Comparison of ENCODE assay signal across 8 mouse cellular contexts in the genomic region with DNA sequence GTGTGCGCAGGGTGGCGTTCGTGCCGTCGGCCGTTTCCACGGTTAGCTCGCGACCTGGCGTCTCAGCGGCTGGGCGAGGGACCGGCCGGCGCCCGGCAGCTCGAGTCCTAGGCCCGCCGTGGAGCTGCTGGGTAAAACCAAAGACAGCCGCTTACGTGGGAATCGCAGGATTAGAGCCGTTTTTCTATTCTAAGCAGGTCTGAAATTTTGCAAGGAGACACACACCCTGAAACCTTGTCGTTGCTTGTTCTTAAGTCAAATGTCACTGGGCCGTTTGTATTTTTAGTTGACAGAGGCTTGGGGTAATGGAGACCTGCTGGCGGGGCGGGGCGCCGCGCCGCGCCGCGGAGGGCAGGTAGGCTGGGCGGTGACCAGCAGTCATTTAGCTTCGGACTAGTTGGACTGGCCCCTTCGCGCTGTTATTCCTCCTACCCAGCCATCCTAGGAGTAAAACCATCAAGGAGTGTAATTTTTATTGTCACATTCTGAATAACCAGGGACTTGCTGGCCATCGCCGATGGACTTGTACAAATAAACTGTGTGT. TPM values are rescaled to one million over a fixed set of nuclear protein-coding genes. Genes with fewer than 3 reads are reported as not detected.
DNase-seq lines count a peak whose midpoint lies in the region; ATAC-seq and TF ChIP-seq lines count a peak whose summit lies in the region.

No protein-coding gene starts in this region.

- no peaks in the 10 kb centered on the region for H3K27me3 ChIP-seq in forebrain, embryonic 14.5 days (replicated peaks; ENCODE audit: control insufficient read depth, insufficient read depth, low read length)
- H3K27me3 ChIP-seq in limb, embryonic 12.5 days, result no peaks in the 10 kb centered on the region
- no peaks in the 10 kb centered on the region for H3K27me3 ChIP-seq in myocyte (ENCODE audit: control insufficient read depth, insufficient read depth, insufficient read length)

- H3K27ac ChIP-seq in forebrain, embryonic 14.5 days (ENCODE audit: low read depth, low read length), result peak overlapping the region; percentile 1; the same call in 1 of the 2 replicates
- 0 out of 2 replicates have a peak overlapping the region, but pooled peaks have one; percentile 46 for H3K27ac ChIP-seq in limb, embryonic 12.5 days

- peaks cover 13% of the 10 kb centered on the region for H3K4me1 ChIP-seq in forebrain, embryonic 14.5 days (ENCODE audit: control insufficient read depth, insufficient read depth, low read length)
- H3K4me1 ChIP-seq in limb, embryonic 12.5 days (replicated peaks), result peaks cover 26% of the 10 kb centered on the region

- no peak for TF ChIP-seq POLR2A in myocyte (IDR thresholded peaks at IDR 0.05; ENCODE audit: insufficient read length, low read depth)

- 2% methylated on average over 40 of the region's 40 CpGs for WGBS in forebrain, embryonic 14.5 days
- WGBS in limb, embryonic 12.5 days, result 2% methylated on average over 39 of the region's 40 CpGs

- H3ac ChIP-seq in myocyte (ENCODE audit: control insufficient read depth, insufficient read length), result peak overlapping the region; percentile 70

- H3K36me3 ChIP-seq in forebrain, embryonic 14.5 days (ENCODE audit: control insufficient read depth, insufficient read depth, low read length), result peaks cover 46% of the 10 kb centered on the region
- H3K36me3 ChIP-seq in limb, embryonic 12.5 days, result peaks cover 52% of the 10 kb centered on the region
- peaks cover 12% of the 10 kb centered on the region for H3K36me3 ChIP-seq in myocyte (ENCODE audit: control insufficient read depth, insufficient read depth)

- DNase-seq in cerebellum, adult 8-10 months, result peak; percentile 24
- no peak for DNase-seq in cerebellum, adult 9-10 months
- DNase-seq in ES-CJ7 (ENCODE audit: low read depth, low spot score), result peak; percentile 21
- DNase-seq in forebrain, embryonic 14.5 days (ENCODE audit: low spot score), result no peak
- DNase-seq in left cerebral cortex, postnatal 36 days (ENCODE audit: low spot score in 2 of 2), result no peak
- no peak for DNase-seq in cerebellum, postnatal 14 days

- intact Hi-C loops in left cerebral cortex, postnatal 36 days (cut with DNase I), result no loop called here

- ATAC-seq in forebrain, embryonic 14.5 days, result peak; percentile 9; the same call in 1 of the 2 replicates
- ATAC-seq in limb, embryonic 12.5 days (ENCODE audit: insufficient number of reproducible peaks, insufficient read depth, low FRiP score, low TSS enrichment, low read depth), result no peak

- H3K4me2 ChIP-seq in forebrain, embryonic 14.5 days (ENCODE audit: low read length), result peak overlapping the region; percentile 89
- H3K4me2 ChIP-seq in limb, embryonic 12.5 days, result peak overlapping the region; percentile 74
- H3K4me2 ChIP-seq in myocyte (ENCODE audit: low read depth), result peak overlapping the region; percentile 94

- H3K79me2 ChIP-seq in myocyte (ENCODE audit: control insufficient read depth, insufficient read depth), result peaks cover 45% of the 10 kb centered on the region

- H3K4me3 ChIP-seq in forebrain, embryonic 14.5 days (ENCODE audit: low read depth, low read length), result peak overlapping the region; percentile 78
- H3K4me3 ChIP-seq in limb, embryonic 12.5 days (replicated peaks), result peak overlapping the region; percentile 83
- H3K4me3 ChIP-seq in myocyte, result peak overlapping the region; percentile 84

- no peaks in the 10 kb centered on the region for H3K9me3 ChIP-seq in forebrain, embryonic 14.5 days (replicated peaks; ENCODE audit: control insufficient read depth, low read length)
- no peaks in the 10 kb centered on the region for H3K9me3 ChIP-seq in limb, embryonic 12.5 days

- H3K9ac ChIP-seq in forebrain, embryonic 14.5 days (ENCODE audit: low read length), result peak overlapping the region; percentile 85
- H3K9ac ChIP-seq in limb, embryonic 12.5 days (replicated peaks), result peak overlapping the region; percentile 74

TF ChIP-seq in myocyte, 11 proteins besides CTCF, POLR2A, EP300 and RAD21:
- no peak for TF ChIP-seq MAX (IDR thresholded peaks at IDR 0.05; ENCODE audit: low read depth)
- TF ChIP-seq E2F4 (IDR thresholded peaks at IDR 0.05; ENCODE audit: insufficient read depth), result no peak

RNA-seq across cellular contexts. Expression of gene Unc50, which starts 0.4 kb away (rescaled TPM):
- 139 and 146 TPM in 2 replicates for polyA plus RNA-seq in forebrain, embryonic 14.5 days (2014; fragmentation: Nextera tagmentation; extraction: Ambion mirVana)
- polyA plus RNA-seq in limb, embryonic 12.5 days (2016; fragmentation: Nextera tagmentation; extraction: Ambion mirVana), result 110 and 123 TPM in 2 replicates
- polyA plus RNA-seq in myocyte (2012; fragmentation: generic; extraction: Trizol), result 33.1 TPM
- total RNA-seq in left cerebral cortex, postnatal 36 days (2021), result 10 to 100 TPM; 51.4 to 61.1 TPM

RNA-seq across cellular contexts. Expression of gene Coa5, which starts 0.5 kb away (rescaled TPM):
- 53.1 and 57.9 TPM in 2 replicates for polyA plus RNA-seq in forebrain, embryonic 14.5 days (2014; fragmentation: Nextera tagmentation; extraction: Ambion mirVana)
- 46.6 and 52.2 TPM in 2 replicates for polyA plus RNA-seq in limb, embryonic 12.5 days (2016; fragmentation: Nextera tagmentation; extraction: Ambion mirVana)
- polyA plus RNA-seq in myocyte (2012; fragmentation: generic; extraction: Trizol), result 41.3 TPM
- total RNA-seq in left cerebral cortex, postnatal 36 days (2021), result 10 to 100 TPM; 61.5 to 63.4 TPM

Comparison
In these comparisons a context has a peak if more than half of its experiments do, and no peak if none do; other contexts are left out.
1. DNase-seq: peak in cerebellum, adult 8-10 months (single experiment) and ES-CJ7 (single experiment); none in cerebellum, adult 9-10 months (single experiment), forebrain, embryonic 14.5 days (single experiment), left cerebral cortex, postnatal 36 days (0 of 2) and cerebellum, postnatal 14 days (0 of 2).
2. Peak in every context shown above with its lines, with median percentiles within 50 percentile points of each other: H3K4me2 ChIP-seq and H3K4me3 ChIP-seq.